Comparison of ENCODE assay signal across 20 mouse cellular contexts in the genomic region with DNA sequence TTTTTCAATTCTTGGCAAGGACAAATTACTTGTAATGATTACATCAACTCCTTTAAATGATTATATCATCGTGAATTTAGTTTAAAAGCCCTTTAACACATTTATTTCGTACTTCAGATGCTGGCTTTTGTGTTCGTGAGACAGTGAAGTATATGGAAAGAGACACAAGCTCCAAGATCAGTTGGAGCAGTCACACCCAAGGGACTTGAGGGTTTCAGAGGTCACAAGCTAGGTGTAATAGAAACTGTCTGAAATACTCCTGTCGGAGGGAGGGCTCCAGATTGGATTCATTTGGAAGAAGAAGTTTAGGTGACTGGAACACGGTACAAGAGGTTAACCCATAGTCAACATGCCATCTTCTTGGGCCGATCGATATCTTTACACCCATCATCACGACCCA.
DNase-seq lines count a peak whose midpoint lies in the region; ATAC-seq and TF ChIP-seq lines count a peak whose summit lies in the region.
"Had no signal": no experiment of that assay in that cellular context is flagged by ENCODE, and none has a peak within 500 bp of the region (broad histone marks: within the 10 kb centered on the region; RNA-seq: fewer than 3 reads in every experiment).

No protein-coding gene starts in this region.

- H3K36me3 ChIP-seq in hindbrain, embryonic 12.5 days = no peaks in the 10 kb centered on the region
- H3K36me3 ChIP-seq in hindbrain, embryonic 10.5 days = no peaks in the 10 kb centered on the region
- H3K36me3 ChIP-seq in embryonic facial prominence, embryonic 10.5 days (replicated peaks) = no peaks in the 10 kb centered on the region
- H3K36me3 ChIP-seq in midbrain, embryonic 14.5 days (ENCODE audit: control insufficient read depth, insufficient read depth, low read length) = no peaks in the 10 kb centered on the region
- H3K36me3 ChIP-seq: forebrain, embryonic 10.5 days; liver, embryonic 13.5 days had no signal

- intact Hi-C loops in gastrocnemius, adult 2 months (cut with DNase I) = no loop called here
- intact Hi-C loops in gastrocnemius, postnatal 36 days (cut with DNase I) = no loop called here
- intact Hi-C loops in left cerebral cortex, postnatal 4 days (cut with DNase I) = no loop called here

- peak overlapping the region; percentile 6 for H3K4me3 ChIP-seq in gastrocnemius, adult 2 months
- H3K4me3 ChIP-seq in hindbrain, embryonic 12.5 days = no peak overlapping the region
- H3K4me3 ChIP-seq in hindbrain, embryonic 10.5 days = no peak overlapping the region
- no peak overlapping the region for H3K4me3 ChIP-seq in embryonic facial prominence, embryonic 10.5 days
- no peak overlapping the region for H3K4me3 ChIP-seq in midbrain, embryonic 14.5 days (replicated peaks; ENCODE audit: low read depth, low read length)
- H3K4me3 ChIP-seq: forebrain, embryonic 10.5 days; heart, adult 2 months; liver, embryonic 13.5 days had no signal

- no peak for DNase-seq in gastrocnemius, adult 2 months
- no peak for DNase-seq in gastrocnemius, postnatal 36 days
- no peak for DNase-seq in hindbrain, embryonic 10.5 days (ENCODE audit: low spot score)
- DNase-seq in embryonic facial prominence, embryonic 10.5 days (ENCODE audit: low spot score) = peak; percentile 15
- peak; percentile 50 for DNase-seq in midbrain, embryonic 14.5 days
- DNase-seq in cerebellum, adult 11 months = no peak
- DNase-seq in left cerebral cortex, postnatal 4 days = no peak
- DNase-seq: adrenal gland, postnatal 14 days; cerebellum, adult 9-10 months; heart, adult 2 months; kidney, adult 11 months; liver, embryonic 13.5 days; lung, adult 2 months; right cerebral cortex, postnatal 25 days; spleen, adult 18-20 months had no signal

- no peaks in the 10 kb centered on the region for H3K9me3 ChIP-seq in hindbrain, embryonic 12.5 days (replicated peaks)
- H3K9me3 ChIP-seq in hindbrain, embryonic 10.5 days = no peaks in the 10 kb centered on the region
- H3K9me3 ChIP-seq in embryonic facial prominence, embryonic 10.5 days = no peaks in the 10 kb centered on the region
- H3K9me3 ChIP-seq in midbrain, embryonic 14.5 days (ENCODE audit: control insufficient read depth, low read length) = no peaks in the 10 kb centered on the region
- H3K9me3 ChIP-seq: forebrain, embryonic 10.5 days; liver, embryonic 13.5 days had no signal

- ATAC-seq in hindbrain, embryonic 12.5 days (ENCODE audit: low FRiP score) = peak; percentile 36; the same call in 1 of the 2 replicates
- ATAC-seq in midbrain, embryonic 14.5 days (ENCODE audit: low FRiP score, low TSS enrichment) = no peak
- ATAC-seq: CD4-positive, CD25-positive, alpha-beta regulatory T cell, adult 4 months; forebrain, embryonic 16.5 days had no signal

- H3K9ac ChIP-seq in hindbrain, embryonic 12.5 days = no peak overlapping the region
- no peak overlapping the region for H3K9ac ChIP-seq in midbrain, embryonic 14.5 days (replicated peaks; ENCODE audit: low read length)
- H3K9ac ChIP-seq: liver, embryonic 13.5 days had no signal

- H3K4me2 ChIP-seq in hindbrain, embryonic 12.5 days (replicated peaks) = no peak overlapping the region
- no peak overlapping the region; the same call in 1 of the 2 replicates for H3K4me2 ChIP-seq in midbrain, embryonic 14.5 days (ENCODE audit: low read length)
- H3K4me2 ChIP-seq: liver, embryonic 13.5 days had no signal

- no peaks in the 10 kb centered on the region for H3K27me3 ChIP-seq in hindbrain, embryonic 12.5 days
- H3K27me3 ChIP-seq in hindbrain, embryonic 10.5 days (ENCODE audit: insufficient read depth, poor library complexity, severe bottlenecking) = no peaks in the 10 kb centered on the region
- no peaks in the 10 kb centered on the region; the same call in 1 of the 2 replicates for H3K27me3 ChIP-seq in embryonic facial prominence, embryonic 10.5 days (replicated peaks; ENCODE audit: low read depth, poor library complexity, severe bottlenecking)
- no peaks in the 10 kb centered on the region; the same call in 1 of the 2 replicates for H3K27me3 ChIP-seq in midbrain, embryonic 14.5 days (ENCODE audit: control insufficient read depth, insufficient read depth, low read length)
- H3K27me3 ChIP-seq: liver, embryonic 13.5 days had no signal

- WGBS in hindbrain, embryonic 12.5 days = 73% methylated on average over 8 of the region's 8 CpGs
- 80% methylated on average over 8 of the region's 8 CpGs for WGBS in hindbrain, embryonic 10.5 days
- 67% methylated on average over 8 of the region's 8 CpGs for WGBS in embryonic facial prominence, embryonic 10.5 days
- 50% methylated on average over 8 of the region's 8 CpGs for WGBS in midbrain, embryonic 14.5 days

- peak overlapping the region; percentile 68; the same call in 1 of the 2 replicates for H3K27ac ChIP-seq in gastrocnemius, adult 2 months
- H3K27ac ChIP-seq in hindbrain, embryonic 12.5 days = no peak overlapping the region
- no peak overlapping the region for H3K27ac ChIP-seq in hindbrain, embryonic 10.5 days
- H3K27ac ChIP-seq in embryonic facial prominence, embryonic 10.5 days (replicated peaks) = no peak overlapping the region
- H3K27ac ChIP-seq in midbrain, embryonic 14.5 days (replicated peaks; ENCODE audit: low read depth, low read length) = peak overlapping the region; percentile 73
- H3K27ac ChIP-seq: forebrain, embryonic 10.5 days; heart, adult 2 months; kidney, postnatal 0 days; liver, embryonic 13.5 days had no signal

- no peak for TF ChIP-seq CTCF in gastrocnemius, adult 2 months (IDR thresholded peaks at IDR 0.05)

- H3K4me1 ChIP-seq in hindbrain, embryonic 12.5 days = peaks cover 20% of the 10 kb centered on the region
- peaks cover 43% of the 10 kb centered on the region for H3K4me1 ChIP-seq in hindbrain, embryonic 10.5 days (replicated peaks)
- peaks cover 30% of the 10 kb centered on the region for H3K4me1 ChIP-seq in embryonic facial prominence, embryonic 10.5 days
- H3K4me1 ChIP-seq in midbrain, embryonic 14.5 days (ENCODE audit: control insufficient read depth, insufficient read depth, low read length) = peaks cover 39% of the 10 kb centered on the region
- H3K4me1 ChIP-seq: liver, embryonic 13.5 days had no signal

Comparison
In these comparisons a context has a peak if more than half of its experiments do, and no peak if none do; other contexts are left out.
1. DNase-seq: peak in embryonic facial prominence, embryonic 10.5 days (single experiment) and midbrain, embryonic 14.5 days (single experiment); none in gastrocnemius, adult 2 months (single experiment), gastrocnemius, postnatal 36 days (0 of 2), hindbrain, embryonic 10.5 days (single experiment), cerebellum, adult 11 months (single experiment) and left cerebral cortex, postnatal 4 days (single experiment).
2. H3K27ac ChIP-seq: peak in gastrocnemius, adult 2 months (single experiment) and midbrain, embryonic 14.5 days (single experiment); none in hindbrain, embryonic 12.5 days (single experiment), hindbrain, embryonic 10.5 days (single experiment) and embryonic facial prominence, embryonic 10.5 days (single experiment).